ENCODE assay signal across 18 mouse cellular contexts in the genomic region with DNA sequence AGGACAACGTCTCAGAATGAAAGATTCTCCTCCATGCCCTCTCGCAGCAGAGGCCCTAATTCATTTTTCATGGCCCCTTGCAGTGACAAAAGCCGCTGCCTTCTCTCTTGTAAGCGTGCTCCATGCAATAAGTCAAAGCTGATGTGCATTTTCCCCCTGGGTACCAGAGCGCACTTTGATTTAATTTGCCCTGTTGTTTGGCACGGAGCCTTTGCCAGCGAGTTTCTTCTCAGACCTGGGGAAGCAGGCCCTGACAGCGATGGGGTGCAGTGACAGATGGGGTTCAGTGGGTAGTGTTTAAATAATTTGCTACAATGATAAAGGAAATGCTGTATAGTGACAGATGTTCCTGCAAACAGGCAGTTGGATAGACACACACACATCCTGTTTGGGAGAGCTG.
DNase-seq lines count a peak whose midpoint lies in the region; ATAC-seq and TF ChIP-seq lines count a peak whose summit lies in the region.
"Had no signal": no experiment of that assay in that cellular context is flagged by ENCODE, and none has a peak within 500 bp of the region (broad histone marks: within the 10 kb centered on the region; RNA-seq: fewer than 3 reads in every experiment).

No protein-coding gene starts in this region.

- H3K27me3 ChIP-seq in hindbrain, embryonic 16.5 days (replicated peaks; ENCODE audit: control insufficient read depth, insufficient read depth, low read length): no peaks in the 10 kb centered on the region
- no peaks in the 10 kb centered on the region for H3K27me3 ChIP-seq in lung, postnatal 0 days (replicated peaks; ENCODE audit: insufficient read depth, low read length)
- H3K27me3 ChIP-seq: CH12.LX; limb, embryonic 15.5 days; liver, embryonic 15.5 days had no signal

- 26% methylated on average over 8 of the region's 8 CpGs for WGBS in hindbrain, embryonic 16.5 days
- WGBS in lung, postnatal 0 days: 71% methylated on average over 8 of the region's 8 CpGs

- H3K36me3 ChIP-seq in hindbrain, embryonic 16.5 days (ENCODE audit: control insufficient read depth, insufficient read depth, low read length): no peaks in the 10 kb centered on the region
- H3K36me3 ChIP-seq in lung, postnatal 0 days (ENCODE audit: insufficient read depth, low read length): no peaks in the 10 kb centered on the region
- H3K36me3 ChIP-seq: limb, embryonic 15.5 days; liver, embryonic 15.5 days had no signal

- peak; percentile 70 for ATAC-seq in hindbrain, embryonic 16.5 days
- ATAC-seq in lung, postnatal 0 days: no peak

- DNase-seq in heart, adult 11 months: peak; percentile 44
- no peak for DNase-seq in heart, postnatal 10 days
- DNase-seq in left cerebral cortex, postnatal 4 days: peak; percentile 41
- DNase-seq in left cerebral cortex, postnatal 14 days (ENCODE audit: low spot score in 2 of 2): no peak
- peak; percentile 58 for DNase-seq in brain, adult 2 months (ENCODE audit: low read depth, low spot score)
- no peak for DNase-seq in ovary, postnatal 14 days (ENCODE audit: low spot score)
- no peak for DNase-seq in lung, postnatal 0 days (ENCODE audit: low spot score)
- DNase-seq: adrenal gland, postnatal 14 days; cerebellum, adult 18-20 months; cerebellum, postnatal 36 days; gastrocnemius, postnatal 25 days; kidney, adult 18-20 months; kidney, postnatal 10 days; lung, postnatal 10 days had no signal

- TF ChIP-seq CTCF in lung, postnatal 0 days (IDR thresholded peaks at IDR 0.05): no peak

- H3K27ac ChIP-seq in hindbrain, embryonic 16.5 days (ENCODE audit: low read depth, low read length): no peak overlapping the region
- H3K27ac ChIP-seq in lung, postnatal 0 days (ENCODE audit: low read length): no peak overlapping the region
- H3K27ac ChIP-seq: limb, embryonic 15.5 days; liver, embryonic 15.5 days had no signal

- TF ChIP-seq EP300 in lung, postnatal 0 days (IDR thresholded peaks at IDR 0.05): no peak

- H3K4me3 ChIP-seq in hindbrain, embryonic 16.5 days (ENCODE audit: low read length): no peak overlapping the region
- H3K4me3 ChIP-seq in lung, postnatal 0 days (ENCODE audit: low read depth, low read length): no peak overlapping the region
- H3K4me3 ChIP-seq: limb, embryonic 15.5 days; liver, embryonic 15.5 days had no signal

- H3K4me2 ChIP-seq in hindbrain, embryonic 16.5 days (ENCODE audit: low read length): no peak overlapping the region
- no peak overlapping the region for H3K4me2 ChIP-seq in lung, postnatal 0 days (replicated peaks; ENCODE audit: low read depth, low read length)
- H3K4me2 ChIP-seq: limb, embryonic 15.5 days; liver, embryonic 15.5 days had no signal

- intact Hi-C loops in heart, postnatal 10 days (cut with DNase I): no loop called here
- intact Hi-C loops in left cerebral cortex, postnatal 4 days (cut with DNase I): no loop called here
- intact Hi-C loops in left cerebral cortex, postnatal 14 days (cut with DNase I): no loop called here

- H3K4me1 ChIP-seq in hindbrain, embryonic 16.5 days (ENCODE audit: control insufficient read depth, insufficient read depth, low read depth, low read length): peaks cover 3% of the 10 kb centered on the region; the same call in 1 of the 2 replicates
- no peaks in the 10 kb centered on the region for H3K4me1 ChIP-seq in lung, postnatal 0 days (ENCODE audit: insufficient read depth, low read depth, low read length)
- H3K4me1 ChIP-seq: limb, embryonic 15.5 days; liver, embryonic 15.5 days had no signal

- no peaks in the 10 kb centered on the region for H3K9me3 ChIP-seq in hindbrain, embryonic 16.5 days (ENCODE audit: control insufficient read depth, low read length)
- H3K9me3 ChIP-seq in lung, postnatal 0 days (ENCODE audit: low read length): no peaks in the 10 kb centered on the region
- H3K9me3 ChIP-seq: limb, embryonic 15.5 days; liver, embryonic 15.5 days had no signal

- H3K9ac ChIP-seq in hindbrain, embryonic 16.5 days (ENCODE audit: low read depth, low read length): no peak overlapping the region
- no peak overlapping the region for H3K9ac ChIP-seq in lung, postnatal 0 days (replicated peaks; ENCODE audit: low read depth)
- H3K9ac ChIP-seq: limb, embryonic 15.5 days; liver, embryonic 15.5 days had no signal

Comparison
In these comparisons a context has a peak if more than half of its experiments do, and no peak if none do; other contexts are left out.
1. DNase-seq: peak in heart, adult 11 months (single experiment), left cerebral cortex, postnatal 4 days (single experiment) and brain, adult 2 months (single experiment); none in heart, postnatal 10 days (0 of 2), left cerebral cortex, postnatal 14 days (0 of 2), ovary, postnatal 14 days (single experiment) and lung, postnatal 0 days (single experiment).